Mouse (Mus musculus) adrenal gland, postnatal 36 days (tissue): Measurements from ENCODE around the gene Odc1. TPM values are rescaled to one million over a fixed set of nuclear protein-coding genes. Genes with fewer than 3 reads are reported as not detected.
"Not testable (repeated sequence)": the region's sequence is repeated elsewhere in the genome, so short reads cannot be mapped to it uniquely, and the experiment has no call there.

Experiments
- DNase-seq, 2 experiments: peaks; one replicate each; pipeline ENCODE4 v3.0.0; 2021; ENCODE audit warnings: mixed read lengths in 1 of 2
- long read RNA-seq, 2 experiments: library from polyadenylated mRNA; stranded (forward); transcript quantifications; one replicate each; pipeline ENCODE4 v2.0.0; 2021; ENCODE audit warnings: borderline sequencing depth in 2 of 2
- total RNA-seq, 2 experiments: library from RNA; stranded (reverse); gene quantifications; 2 replicates each; pipeline ENCODE4 v1.2.3; 2021

Odc1 gene
- 100 to 1,000 TPM; 319 to 466 TPM for total RNA-seq
- long read RNA-seq, experiment 1, transcript Odc1-201 (12 exons, 2,208 nt), result major isoform, 366 of 450 reads
- long read RNA-seq, experiment 1, partial matches to known transcripts, result 18 of 450 reads
- long read RNA-seq, experiment 1, other reads (novel, unspliced or antisense), result 66 of 450 reads
- long read RNA-seq, experiment 2, transcript Odc1-201 (12 exons, 2,208 nt), result major isoform, 147 of 185 reads
- long read RNA-seq, experiment 2, partial matches to known transcripts, result 20 of 185 reads
- long read RNA-seq, experiment 2, other reads (novel, unspliced or antisense), result 18 of 185 reads

- DNase-seq, result peak; percentile 98 to 100
Observed at GRCm38 (mm10) chr12:17544209-17545106, at the start of gene Odc1. Gene Odc1 (plus strand): TSS chr12:17544794.

DNA sequence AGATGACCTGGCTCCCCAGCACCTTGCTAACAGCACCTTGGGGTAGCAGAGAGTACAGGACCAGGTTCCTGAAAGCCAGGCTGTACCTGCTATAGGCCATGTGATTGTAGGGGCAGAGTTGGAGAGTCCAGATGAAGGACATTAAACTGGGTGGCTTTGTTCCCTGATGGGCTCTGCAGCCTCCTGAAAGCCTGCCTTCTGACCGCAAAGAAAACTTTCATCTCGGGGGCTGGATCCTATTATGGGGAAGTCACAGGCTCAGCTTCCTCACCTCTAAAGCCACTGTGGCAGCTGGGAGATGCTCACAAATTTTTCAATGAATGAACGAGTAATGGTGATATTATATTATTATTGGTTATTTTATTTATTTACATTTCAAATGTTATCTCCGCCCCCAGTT, 49.8 kb upstream of the Odc1 start:
- DNase-seq, result no peak

GRCm38 (mm10) chr12:17495858-17496451, 48.6 kb upstream of the Odc1 start:
- peak; percentile 67 to 70 for DNase-seq

DNA sequence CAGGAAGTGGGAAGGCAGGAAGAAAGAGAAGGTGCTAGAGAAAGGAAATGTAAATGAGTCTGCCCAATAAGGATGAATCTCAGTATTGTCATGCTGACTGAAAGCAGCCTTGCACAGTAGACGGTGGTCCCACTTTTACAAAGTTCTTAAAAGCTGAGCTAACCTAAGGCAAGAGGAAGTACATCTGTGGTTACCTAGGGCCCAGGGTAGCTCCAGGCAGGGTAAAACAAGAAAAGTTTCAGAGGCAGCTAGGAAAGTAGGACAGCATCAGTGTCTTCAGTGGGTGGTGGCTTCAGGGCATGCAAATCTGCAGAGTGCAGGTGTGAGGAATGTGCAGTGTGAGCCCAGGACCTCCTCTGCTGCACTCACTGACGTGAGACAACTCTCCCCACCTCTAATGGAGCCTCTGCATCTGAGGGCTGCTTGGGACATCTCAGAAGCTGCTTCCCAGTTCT, 38.9 kb upstream of the Odc1 start:
- no peak for DNase-seq

- no peak for DNase-seq
Observed at GRCm38 (mm10) chr12:17506117-17506993, 38.2 kb upstream of the Odc1 start.

DNA sequence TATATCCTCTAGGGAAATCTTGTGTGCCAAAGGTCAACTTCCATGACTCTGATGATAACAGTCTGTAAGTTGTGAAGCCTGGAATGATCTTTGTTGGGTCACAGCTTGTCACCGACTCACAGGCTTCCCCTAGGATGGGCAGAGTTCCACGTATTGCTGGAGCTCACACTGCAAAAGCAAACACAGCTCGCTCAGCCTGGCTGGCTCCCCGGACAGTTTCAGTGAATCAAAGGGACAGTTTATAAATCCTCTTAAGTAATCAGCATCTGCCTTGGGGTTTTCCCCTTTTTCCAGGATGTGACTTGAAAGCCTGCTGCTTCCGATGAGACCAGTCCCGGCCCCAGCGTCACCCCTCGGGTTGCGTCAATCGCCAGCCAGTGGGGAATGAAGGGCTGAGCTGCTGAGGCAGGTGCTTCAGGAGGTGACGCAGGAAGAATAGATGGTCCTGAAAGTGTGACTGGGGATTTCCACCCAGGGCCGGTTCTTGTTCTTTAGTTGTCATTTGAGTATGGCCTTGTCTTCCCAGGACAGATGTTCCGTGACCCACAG, 37.5 kb upstream of the Odc1 start:
- DNase-seq, result peak; percentile 38 to 66

- DNase-seq, result no peak
Observed at GRCm38 (mm10) chr12:17509310-17509709, 35.3 kb upstream of the Odc1 start.

DNA sequence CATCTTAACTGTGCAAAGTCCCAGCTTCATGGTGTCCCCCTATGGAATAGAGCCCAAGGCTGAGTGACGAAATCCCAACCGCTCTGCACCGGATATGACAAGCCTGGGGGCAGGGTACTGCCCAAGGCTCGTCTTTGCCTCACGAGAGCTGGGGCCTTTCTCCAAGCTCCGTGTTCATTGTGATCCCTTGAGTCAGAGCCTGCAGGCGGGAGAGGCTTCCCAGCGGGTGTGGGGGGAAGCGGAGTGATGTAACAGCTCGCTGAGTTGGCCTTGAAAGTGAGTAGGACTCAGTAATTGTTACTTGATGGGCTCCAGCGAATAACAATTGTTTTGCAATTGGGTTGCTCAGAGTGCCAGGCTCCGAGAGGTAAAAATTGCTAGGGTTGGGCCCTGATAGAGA, 34.4 kb upstream of the Odc1 start:
- peak; percentile 91 to 93 for DNase-seq

GRCm38 (mm10) chr12:17511019-17511418, 33.6 kb upstream of the Odc1 start:
- no peak for DNase-seq

DNA sequence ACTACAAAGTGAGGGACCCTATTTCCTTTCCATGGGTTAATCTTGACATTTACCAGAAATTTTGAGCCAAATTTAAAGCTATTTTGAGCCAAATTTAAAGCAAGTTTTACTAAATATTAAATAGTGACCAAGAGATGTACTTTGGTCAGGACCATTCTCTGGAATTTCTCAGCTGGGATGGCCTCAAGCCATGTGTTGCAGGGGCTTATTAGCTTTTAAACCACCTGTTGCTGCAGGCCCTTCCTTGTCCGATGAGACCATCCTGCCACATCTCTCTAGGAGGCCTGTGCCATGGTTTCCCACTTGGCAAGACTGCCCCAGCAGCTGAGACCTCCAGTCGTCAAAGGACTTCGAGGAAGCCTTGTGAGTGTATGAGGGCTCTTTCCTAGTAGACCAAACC, 15.4 kb upstream of the Odc1 start:
- no peak for DNase-seq

DNA sequence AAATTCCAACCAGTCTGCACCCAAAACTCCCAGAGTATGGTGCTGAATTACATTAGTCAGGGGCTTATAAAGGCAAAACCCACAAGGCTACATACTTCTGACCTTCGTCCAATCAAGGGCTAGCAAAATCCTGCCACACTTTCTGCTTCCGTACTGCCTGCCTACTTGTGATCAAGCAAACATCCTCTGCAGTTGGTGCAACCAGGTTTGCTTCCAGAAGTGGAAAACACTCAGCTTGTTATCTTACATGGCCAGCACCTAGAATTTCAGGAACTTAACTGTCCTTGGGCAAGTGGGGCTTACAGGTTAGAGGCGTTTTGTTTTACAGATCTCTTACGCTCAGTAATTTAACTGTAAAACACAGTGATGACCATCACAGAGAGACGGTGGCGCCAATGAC, 14.9 kb upstream of the Odc1 start:
- DNase-seq, result no peak

- DNase-seq, result no peak
Observed at GRCm38 (mm10) chr12:17530825-17531224, 13.8 kb upstream of the Odc1 start.

- DNase-seq, result no peak
Observed at GRCm38 (mm10) chr12:17536222-17536621, 8.4 kb upstream of the Odc1 start.

DNA sequence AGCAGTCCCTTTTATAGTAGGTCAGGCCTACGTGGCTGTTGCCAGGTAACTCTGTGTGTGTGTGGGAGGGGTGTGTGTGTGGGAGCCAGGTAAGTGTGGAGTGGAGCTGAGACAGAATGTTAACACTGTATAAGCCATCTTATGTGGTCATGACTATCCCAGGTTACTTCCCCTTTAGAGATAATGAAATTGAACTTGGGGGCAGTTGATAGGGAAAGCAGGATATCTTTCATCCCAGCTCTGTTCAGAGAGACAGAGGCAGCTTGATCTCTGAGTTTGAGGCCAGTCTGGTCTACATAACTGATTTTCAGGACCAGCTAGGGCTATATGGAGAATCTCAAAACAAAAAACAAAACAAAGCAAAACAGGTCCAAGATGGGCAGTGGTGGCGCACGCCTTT, 7.4 kb upstream of the Odc1 start:
- DNase-seq, result no peak

GRCm38 (mm10) chr12:17538087-17538486, 6.5 kb upstream of the Odc1 start:
- DNase-seq, result no peak

- DNase-seq, result no peak
Observed at GRCm38 (mm10) chr12:17539041-17539440, 5.6 kb upstream of the Odc1 start.

DNA sequence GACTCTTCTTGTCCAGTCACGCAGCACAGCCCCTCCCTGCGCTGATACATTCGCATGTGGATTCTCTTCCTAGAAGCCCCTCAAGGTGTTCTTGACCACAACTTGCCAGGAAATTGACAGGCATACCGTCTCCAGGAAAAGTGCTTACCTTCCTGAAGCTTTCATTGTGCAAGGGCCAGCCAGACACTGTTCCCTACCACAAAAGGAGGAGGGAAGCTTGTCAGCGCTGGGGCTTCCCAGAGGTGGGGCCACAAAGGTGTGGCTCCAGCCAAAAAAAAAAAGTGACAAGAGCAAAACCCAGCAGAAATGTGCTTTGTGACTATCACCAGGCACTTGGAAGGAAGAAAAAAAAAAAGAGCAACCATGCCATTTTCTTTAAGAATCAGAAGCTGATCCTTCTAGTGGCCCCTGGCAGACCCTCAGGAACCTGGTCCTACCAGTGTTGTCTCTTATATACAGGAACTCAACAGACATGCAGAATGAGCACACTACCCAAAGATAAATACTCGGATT, 4.5 kb upstream of the Odc1 start:
- no peak for DNase-seq

- DNase-seq, result peak; percentile 77 to 81
Observed at GRCm38 (mm10) chr12:17545107-17545571, 545 bp downstream of the Odc1 start.

DNA sequence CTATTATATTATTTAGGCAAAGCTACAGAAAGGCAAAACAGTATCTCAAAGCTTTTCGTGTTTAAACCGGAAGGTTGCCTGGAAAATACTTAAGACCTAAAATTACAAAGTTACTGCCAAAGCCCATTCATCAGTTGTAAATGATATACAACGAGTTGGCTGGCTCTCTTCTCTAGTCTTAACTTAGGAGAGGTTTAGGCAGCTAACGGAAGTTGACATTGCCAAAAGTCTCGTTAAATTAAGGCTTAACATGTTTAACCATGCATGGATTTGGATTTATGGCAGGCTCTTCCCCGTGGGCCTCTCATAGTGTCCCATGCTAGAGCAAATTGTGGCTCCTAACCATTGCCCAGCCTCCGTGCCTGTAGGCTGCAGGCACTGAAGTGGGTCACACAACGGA, 1.3 kb downstream of the Odc1 start:
- DNase-seq, result no peak

- not testable (repeated sequence) for DNase-seq
Observed at GRCm38 (mm10) chr12:17547552-17547951, 3.0 kb downstream of the Odc1 start.

- DNase-seq, result no peak
Observed at GRCm38 (mm10) chr12:17548505-17548904, 3.9 kb downstream of the Odc1 start.
